Mouse (Mus musculus) adrenal gland, adult (tissue): Measurements from ENCODE around the gene Galnt2.

Experiments used
- DNase-seq, 2 experiments: peaks; one replicate each; pipeline ENCODE4 v3.0.0; 2022 to 2023; ENCODE audit warnings: low spot score in 1 of 2; ENCODE audit not compliant: inconsistent age in 2 of 2

Gene Galnt2

DNA sequence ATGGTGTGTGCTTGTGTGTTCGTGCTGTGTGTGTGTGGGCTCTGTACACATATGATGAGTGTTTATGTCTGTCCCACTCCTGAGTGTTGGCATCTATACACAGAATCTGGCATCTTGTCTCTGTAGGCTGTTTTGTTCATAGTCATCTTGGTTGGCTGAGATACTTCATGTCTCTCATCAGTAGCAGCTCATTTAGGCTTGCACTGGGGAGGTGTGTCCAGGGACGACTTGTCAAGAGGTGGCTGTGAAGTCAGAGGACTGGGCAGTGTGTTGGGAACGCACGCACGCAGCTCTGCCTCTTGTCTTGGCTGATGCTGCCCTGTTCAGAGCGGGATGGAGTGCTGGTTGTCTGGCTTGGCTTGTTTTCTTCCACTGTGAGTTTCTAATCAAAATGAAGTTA is 39.3 kb downstream of the Galnt2 start:
- no peak for DNase-seq

DNA sequence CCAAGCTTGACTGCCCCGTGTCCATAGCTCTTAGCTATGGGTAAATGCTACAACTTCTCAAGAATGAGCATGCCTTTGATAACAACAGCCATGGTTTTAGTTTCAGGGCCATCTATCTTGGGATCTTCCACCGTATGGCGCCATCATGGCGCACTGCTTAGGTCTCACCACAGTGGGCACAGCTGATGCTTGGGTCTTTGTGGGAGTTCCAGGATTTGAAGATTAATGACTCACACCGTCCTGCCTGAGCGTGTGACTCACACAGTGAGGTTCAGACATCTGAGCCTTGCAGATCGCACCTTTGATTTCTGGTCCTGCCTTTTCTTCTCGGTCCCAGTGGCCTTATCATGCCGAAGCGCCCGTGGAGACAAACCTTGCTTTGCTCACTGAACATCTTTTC is 39.7 kb downstream of the Galnt2 start:
- peak in 1 of 2 experiments; percentile 60 for DNase-seq

DNA sequence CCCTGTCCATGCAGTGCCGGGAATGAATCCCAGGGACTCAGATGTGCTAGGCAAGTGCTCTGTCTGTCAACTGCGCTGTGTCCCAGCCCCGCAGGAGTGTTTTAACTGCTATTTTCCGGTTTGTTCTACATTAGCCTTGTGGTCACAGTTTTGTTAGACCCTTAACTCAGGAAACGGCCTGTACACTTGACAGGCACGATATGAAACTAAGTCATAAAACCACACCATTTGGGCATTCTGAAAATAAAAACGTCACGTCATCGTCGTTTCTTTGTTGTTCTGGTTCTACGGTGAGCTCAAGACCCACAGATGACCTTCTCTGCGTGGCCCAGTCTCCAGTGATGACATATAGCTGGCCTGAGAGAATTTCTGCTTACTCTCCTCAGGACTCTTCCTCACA is 40.3 kb downstream of the Galnt2 start:
- DNase-seq = no peak

DNA sequence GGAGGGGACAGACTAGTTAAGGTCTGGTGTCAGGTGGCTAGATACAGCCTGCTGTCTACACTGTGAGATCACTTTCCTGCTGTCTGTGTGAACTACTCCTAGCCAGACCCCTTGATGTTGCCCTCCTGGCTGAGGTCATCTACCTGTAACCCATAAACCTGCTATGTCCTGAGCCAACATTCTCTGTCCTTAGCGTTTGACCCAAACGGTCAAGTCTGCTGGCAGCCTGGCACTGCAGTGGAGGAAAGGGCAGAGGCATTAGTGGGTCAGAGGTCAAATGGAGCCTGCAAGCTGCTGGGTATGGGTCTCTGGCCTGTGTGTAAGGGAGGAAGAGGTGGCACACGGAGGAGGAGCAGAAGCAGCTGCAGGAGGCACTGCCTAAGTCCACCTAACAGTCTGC is 41.6 kb downstream of the Galnt2 start:
- DNase-seq = no peak

DNA sequence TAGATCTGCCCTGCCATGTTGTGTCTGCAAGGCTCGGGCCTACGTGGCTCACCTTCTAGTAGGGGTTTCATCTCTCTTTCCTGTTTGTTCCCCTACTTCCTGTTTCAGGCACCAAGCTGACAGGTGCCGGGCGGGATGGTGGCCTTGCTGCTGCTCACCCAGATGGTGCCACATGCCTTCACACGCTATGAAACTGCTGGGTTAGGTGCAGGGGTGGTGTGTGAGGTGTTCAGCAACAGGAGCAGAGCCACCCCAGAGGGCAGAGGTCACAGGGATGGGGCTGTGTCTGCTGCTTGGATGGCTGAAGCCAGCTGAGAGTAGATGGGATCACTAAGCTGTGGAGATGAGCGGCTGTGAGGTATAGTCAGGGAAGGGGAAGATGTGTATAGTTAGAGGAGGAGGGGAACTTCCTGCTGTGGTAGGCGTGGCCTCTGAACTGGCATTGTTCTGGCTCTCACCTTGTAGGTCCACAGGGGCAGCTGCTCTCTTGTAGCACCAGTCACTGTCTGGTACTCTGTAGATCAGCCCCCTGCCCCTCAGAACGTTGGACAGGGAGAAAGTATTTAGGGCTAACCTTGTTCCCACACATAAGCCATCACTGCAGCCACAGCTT is 42.5 kb downstream of the Galnt2 start:
- no peak for DNase-seq

GRCm38 (mm10) chr8:124274441-124275120 is 43.4 kb downstream of the Galnt2 start:
- no peak for DNase-seq

DNA sequence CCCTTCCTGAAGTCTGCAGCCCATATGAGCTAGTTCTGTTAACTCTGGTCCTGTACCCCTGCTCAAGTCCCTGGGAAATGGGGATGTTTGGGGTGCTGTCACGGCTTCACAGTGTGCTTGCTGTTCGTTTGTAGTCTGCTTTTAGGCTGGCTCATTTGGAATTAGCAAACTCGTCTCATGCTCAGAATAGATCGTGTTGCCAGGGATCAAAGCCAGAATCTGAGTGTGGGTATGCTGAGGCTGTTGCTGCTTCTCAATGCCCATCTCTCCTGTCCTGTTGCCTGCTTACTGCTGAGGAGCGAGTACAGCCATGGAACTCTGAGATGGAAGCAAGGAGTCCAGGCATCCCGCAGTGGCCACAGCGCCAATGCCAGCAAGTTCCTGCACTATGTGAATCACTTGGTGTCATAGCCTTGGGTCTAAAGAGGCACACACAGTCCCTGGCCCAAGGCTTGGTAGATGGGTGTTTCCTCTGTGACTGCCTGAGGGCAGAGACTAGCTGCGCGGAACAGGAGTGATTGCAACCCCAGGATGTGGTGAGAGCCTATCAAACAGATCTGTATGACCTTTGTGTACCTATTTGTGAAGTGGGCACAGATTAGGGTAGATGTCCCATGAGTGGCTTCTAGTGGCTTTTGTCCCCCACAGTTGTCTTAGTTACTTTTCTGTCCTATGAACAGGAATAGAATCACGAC is 44.3 kb downstream of the Galnt2 start:
- DNase-seq = peak; percentile 70 to 73

DNA sequence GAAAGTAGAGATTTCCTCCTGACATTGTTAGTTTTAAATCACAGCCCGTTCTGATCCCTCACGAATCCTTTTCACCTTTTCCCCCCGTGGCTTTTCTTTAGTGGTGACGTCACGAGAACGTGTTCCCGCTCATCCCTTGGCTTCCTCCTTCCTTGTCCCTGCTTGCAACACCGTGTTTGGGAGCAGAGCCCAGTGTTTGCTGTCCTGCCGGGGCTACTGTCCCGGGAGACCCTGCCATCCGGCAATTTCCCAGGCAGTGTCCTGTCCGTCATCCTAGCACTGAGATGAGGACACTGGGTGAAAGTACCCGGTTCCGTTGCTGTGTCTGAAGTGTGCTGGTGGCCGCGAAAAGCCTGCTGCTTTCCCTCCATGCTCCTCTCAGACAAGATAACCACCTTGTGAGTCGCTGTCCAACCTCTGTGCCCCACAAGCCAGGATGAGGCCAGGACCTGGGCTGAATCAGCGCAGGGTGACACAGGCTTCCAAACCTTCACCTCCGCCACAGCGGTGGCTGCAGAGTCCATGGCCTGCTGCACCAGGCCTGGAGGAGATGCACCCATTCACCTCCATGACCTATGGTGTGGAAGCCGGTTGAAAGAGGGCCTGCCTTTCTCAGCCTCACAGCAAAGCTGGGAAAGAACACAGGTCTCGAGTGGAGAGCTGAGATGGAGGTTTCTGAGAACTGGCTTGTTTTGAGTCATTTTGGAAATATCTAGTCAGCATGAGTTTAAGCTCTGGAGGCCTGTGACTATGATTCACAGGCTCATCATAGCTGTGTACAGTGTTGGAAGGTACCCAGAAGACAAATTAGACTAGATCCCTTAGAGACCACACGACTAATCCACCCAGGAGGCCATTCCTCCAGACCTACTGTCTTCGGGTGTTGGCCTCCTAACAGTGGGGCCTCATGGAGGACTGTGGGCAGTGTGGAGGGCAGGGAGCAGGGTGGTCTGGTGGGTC is 47.0 kb downstream of the Galnt2 start:
- peak; percentile 58 to 86 for DNase-seq

DNA sequence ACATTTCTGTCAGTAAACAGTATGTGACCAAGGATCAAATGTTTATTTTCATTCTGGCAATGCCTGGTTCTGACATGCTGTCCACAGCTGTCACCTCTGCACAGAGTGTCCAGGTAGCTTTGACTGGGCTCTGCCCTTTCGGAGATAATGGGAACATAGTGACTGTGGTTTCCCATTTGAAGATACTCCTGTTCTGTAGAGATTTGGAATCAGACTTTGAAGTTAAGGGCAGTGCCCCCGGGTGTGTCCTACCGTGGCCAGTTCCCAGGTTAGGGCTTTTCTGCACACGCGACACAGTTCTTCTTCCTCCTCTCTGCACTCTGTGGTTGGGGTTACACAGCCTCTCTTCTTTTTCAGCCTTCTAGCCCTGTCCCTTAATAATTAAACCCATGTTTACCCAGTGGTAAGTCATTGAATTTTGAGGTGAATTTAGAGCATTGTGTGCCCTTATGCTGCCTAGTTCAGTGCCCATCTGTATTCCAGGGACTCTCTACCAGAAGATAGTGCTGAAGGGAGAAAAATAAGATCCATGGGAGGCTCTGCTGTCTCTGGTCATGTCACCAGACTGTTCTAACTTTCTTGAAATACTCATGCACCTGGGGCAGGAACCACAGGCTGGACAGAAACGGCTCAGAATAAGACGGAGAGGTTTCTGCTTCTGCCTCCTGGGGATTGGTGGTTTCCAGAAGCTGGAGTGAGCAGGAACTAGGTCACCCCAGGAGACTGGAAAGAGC is 47.9 kb downstream of the Galnt2 start:
- no peak for DNase-seq

GRCm38 (mm10) chr8:124279690-124279985 is 48.4 kb downstream of the Galnt2 start:
- DNase-seq = no peak

DNA sequence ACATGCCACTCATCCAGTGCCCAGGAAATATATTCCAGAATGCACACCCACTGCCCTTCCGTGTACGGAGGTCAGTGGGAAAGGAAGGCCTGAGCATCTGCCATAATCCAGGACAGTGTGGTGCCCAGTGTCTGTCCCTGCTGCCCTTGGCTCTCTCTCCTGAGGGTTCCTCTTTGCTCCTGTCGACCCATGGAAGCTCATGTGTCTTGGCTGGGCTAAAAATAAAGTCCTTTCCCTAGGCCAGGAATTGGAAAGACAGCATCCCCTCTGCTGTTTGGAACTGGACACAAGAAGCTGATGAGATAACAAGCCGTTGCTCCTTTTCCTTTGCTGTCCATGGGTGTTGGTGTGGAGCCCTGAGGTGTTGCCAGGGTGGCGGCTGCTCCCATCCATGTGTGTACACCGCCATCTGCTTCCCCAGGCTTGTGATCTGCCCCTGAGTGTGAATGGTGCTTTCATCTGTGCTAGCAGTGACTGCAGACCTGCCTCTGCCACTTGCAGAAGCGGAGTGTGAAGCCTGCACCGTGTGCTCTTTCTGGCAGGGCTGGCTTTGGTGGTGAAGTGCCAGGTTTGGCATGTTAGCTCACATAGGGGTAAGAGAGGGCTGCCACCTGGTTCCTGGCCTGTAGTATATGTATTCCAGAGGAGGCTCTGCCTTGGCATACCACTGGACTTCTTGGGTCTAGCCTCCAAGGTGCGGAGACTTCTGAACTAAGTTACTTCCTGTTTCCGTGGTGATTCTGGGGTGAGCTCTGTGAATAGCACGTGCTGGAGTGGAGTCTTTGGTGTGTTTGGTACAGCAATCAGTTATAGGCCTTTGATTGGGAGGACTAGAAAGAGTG is 50.7 kb downstream of the Galnt2 start:
- DNase-seq = no peak

DNA sequence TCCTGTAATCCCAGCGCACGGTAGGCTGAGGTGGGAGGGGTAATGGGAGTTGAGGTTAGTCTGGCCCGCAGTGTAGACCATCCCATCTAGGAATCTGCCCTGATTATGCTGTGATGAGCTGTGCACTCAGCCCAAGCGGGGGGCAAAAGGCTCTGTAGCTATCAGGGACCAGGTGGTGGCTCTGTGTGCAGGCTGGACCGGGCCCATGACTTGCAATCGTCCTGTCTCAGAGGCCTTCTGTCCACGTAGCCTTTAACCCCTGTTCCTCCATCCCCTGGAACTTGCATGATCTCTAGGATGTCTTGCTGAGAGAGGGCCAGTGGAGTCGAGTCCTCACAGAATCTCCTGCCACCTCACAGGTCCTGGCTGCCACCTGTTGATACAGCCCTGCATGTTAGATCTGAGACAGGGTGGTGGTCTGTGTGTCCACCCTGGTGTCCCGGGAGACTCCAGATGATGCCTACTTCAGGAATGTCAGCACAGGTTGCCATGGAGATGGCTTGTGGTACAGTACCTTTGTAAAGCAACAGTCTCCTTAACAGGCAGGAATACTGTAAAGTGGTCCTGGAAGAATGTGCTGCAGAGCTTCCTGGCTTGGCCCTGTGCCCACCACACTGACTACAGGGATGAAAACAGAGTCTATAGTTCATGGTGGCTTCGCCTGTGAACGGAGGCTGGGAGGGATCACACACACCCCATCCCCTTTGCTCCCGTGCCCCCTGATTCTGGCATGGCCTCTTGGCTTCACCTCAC is 51.9 kb downstream of the Galnt2 start:
- no peak for DNase-seq

DNA sequence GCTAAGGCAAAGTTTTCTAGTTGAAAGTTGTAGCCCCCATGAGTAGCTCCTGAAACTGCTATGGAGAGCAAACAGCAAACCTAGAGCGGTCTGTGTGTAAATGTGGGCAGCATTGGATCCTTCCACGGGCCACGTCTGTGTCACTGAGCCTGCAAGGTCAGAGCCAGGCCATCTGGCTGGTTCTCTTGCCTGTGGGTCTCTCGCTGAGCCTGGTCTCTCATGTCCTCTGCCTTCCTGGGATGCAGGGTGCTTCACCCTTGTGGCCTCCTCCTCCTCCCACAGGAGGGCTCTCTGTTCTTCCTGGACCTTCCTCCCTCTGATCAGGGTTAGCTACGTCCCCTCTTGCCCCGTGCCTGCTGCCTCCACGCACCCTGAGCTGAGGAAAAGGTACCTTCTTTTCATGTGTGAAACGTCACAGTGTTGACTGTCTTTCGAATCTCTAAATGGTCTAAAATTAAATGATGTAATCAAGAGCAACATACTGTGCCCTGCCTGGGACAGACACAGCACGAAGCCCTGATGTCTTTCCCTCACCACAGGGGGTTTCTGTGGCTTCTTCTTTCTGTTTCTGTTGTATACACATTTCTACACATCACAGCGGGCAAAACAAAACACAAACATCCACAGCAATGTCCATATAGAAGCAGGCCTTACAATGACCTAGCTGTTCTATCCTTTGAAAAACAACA is 52.6 kb downstream of the Galnt2 start:
- DNase-seq = no peak

DNA sequence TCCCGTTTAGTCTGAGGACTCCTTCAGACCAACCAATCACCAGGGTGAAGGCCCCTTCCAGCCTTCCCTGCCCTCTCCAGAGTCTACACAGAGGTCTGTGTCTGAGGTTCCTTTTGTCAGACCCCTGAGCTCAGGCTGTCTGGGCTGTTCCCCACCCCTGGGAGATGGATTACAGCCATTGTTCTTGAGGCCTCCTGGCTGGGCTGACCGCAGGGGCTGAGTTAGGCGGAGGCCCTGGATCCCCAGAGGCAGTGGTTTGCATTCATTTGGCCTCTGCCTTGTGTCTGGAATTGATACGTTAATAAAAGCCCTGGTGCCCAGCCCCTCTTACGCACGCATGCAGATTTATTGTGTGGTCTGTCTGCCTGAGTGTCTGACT is 53.1 kb downstream of the Galnt2 start:
- peak in 1 of 2 experiments; percentile 51 for DNase-seq

DNA sequence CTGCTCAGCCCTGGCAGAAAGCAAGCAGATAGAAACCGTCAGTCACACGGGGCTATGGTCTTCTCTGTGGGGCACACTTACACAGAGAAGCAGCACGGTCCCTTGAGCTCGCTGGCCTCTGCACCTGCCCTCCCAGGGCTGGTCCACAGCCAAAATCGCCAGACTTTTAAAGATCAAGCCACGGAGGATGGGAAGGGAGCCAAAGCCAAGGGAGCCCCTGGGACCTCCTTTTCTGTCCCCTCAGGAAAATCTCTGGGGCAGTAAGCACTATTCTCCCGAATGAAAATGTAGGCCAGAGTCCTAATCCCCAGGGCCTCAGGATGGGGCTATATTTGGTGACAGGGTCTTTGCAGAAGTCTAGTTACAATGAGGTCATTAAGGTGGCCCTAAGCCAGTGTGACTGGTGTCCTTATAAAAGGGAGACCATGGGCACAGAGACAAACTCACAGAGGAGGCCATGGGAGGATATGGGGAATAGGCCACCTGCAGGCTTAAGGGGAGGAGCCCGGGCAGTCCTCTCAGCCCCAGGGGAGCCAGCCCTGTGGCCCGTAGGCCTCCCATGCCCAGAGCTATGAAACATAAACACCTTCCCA is 53.9 kb downstream of the Galnt2 start:
- DNase-seq = peak in 1 of 2 experiments; percentile 67

GRCm38 (mm10) chr8:124286461-124287124 is 55.4 kb downstream of the Galnt2 start:
- DNase-seq = no peak

GRCm38 (mm10) chr8:124288215-124288864 is 57.1 kb downstream of the Galnt2 start:
- no peak for DNase-seq
